Mouse (Mus musculus): ENCODE results near the gene Sv2c.

The Sv2c gene

DNA sequence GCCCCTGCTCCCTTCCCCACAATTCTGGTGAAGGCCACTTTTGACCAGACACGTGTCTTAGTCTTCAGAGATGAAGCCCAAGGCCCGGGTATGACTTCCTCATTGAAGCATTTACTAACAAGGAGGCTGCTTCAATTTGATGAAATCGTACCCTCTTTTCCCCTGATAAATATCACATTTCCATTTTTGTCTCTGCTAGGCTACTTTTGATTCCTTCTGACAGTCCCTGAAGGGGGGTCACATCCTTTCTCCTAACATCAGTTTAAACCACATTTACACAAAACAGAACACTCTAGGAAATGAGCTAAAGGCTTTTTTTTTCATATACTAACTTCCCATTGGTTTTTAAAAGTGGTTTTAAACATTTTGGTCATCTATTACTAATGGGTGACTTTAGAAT, 79.6 kb downstream of the Sv2c start:
- no peak for DNase-seq (ENCODE audit: low read depth)

DNA sequence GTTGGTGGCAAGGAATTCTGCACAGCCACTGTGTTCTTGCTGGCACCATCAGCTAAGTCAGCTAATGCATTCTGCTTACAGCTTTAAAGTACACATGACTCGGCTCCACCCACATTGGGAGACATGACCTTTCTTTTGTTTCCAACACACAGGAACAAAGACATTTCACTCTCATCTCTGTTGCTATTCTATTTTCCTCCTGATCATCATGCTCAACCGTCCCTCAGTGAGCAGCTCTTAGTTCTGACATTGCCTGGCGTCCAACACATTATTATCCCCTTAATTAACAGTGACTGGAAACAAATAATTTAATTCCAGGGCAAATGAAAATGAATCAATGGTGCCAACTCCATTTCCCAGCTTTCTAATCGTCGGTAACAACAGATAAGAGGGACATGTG, 87.0 kb downstream of the Sv2c start:
- DNase-seq (ENCODE audit: low read depth), result no peak

DNA sequence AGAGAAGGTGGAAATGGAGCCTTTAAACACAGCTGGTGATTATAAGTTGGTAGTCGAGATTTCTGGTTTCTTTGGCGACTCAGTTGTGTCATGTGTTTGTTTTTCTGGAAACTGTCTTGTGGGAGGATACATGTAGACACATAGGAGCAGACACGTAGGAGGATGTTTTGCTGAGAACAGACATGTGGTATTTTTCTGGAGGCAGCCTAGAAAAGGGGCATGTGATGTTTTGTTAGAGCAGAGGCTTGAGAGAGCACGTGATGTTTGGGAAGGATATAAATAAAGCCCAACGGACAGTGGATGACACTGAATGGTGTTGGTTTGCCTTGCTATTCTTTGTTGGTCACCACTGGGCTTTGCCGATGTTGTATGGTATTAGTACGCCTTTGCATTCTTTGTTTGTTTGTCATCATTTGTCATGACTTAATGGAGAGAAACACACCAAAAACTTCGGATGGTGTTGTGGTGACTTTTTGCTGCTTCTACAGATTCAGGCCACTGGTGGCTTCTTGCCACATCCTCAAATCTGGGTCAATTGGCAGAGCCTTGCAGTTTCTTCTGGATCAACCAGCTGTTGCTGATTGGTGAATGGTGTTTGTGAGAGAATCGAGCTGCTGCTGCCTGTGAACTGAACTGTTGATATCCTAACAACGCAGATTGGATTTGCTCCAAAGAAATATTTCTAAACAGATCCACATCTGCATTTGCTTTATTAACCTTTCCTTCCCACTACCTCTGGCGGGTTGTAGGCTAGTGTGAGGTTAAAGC, 91.9 kb downstream of the Sv2c start:
- DNase-seq (ENCODE audit: low read depth), result no peak

DNA sequence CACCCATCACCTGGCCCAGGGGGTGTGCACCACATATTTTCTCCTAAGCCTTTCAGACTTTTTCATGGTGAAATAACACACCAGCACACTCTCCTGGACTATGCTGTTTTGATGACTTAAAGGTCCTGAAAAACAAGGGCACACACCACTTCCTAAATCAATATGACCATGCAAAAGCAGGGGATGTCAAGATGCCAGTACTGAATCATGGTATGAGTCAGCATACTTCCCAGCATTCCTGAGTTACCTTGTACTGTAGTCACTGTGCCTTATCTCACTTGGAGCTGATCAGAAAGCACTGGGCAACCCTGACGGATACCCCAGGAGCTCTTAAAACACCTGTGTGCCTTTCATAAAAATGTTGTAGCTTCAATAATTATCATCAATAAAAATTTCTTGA, 92.8 kb downstream of the Sv2c start:
- DNase-seq (ENCODE audit: low read depth), result no peak

DNA sequence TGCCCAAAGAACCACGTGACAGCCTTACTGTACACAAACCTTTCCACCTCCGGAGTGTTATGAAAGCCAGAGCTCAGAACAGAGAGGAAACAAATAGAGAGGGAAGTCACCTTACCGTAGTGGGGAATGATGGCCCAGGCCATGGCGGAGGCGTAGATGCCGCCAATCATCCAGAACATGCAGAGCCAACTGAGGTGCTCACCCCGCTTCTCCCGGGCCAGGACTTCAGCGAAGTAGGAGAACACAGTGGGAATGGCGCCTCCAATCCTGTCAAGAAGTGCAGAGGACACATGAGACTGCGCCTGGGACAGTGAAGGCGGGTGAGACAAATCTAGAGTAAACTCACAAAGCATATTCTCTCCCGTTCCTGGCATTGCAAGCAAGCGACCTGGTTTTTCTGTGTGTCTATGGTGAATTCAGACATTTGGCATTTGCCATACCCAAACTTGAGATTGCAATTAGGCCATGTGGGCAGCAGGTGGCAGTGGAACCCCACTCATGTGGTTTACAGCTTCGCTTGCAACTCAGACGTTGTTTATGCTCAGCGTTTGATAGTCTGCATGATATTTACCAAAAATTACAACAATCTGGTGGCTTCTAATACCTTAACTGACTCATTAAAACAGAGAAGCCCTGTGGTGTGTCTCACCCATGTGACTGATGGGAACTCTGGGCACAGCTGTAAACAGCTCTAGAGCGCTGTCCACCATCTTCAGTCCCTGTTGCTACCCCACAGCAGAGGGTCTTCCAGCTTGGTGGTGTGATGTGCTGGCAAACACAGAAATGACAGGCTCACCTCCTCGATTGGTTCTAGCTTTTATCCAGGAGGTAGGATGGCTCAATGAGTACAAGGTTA, 101.8 kb downstream of the Sv2c start:
- DNase-seq (ENCODE audit: low read depth), result peak; percentile 38

DNA sequence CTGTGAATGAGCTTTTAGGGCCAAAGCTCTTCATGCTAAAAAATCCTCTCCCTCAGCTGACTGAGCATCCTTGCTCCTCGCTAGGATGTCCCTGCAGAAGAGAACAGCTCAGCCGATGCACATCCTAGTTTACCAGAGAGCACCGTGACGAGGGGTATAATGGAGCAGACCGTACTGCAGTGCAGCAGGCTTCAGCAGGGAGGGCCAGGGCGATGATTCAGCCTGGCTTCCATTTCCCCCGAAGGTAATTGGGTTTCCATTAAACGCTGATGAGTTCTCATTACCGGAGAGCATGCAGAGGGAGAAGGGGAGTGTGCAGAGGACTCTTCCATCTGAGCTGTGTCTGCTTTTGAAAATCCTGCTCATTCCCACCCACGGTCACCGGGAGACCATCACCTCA, 108.5 kb downstream of the Sv2c start:
- DNase-seq (ENCODE audit: low read depth), result no peak

DNA sequence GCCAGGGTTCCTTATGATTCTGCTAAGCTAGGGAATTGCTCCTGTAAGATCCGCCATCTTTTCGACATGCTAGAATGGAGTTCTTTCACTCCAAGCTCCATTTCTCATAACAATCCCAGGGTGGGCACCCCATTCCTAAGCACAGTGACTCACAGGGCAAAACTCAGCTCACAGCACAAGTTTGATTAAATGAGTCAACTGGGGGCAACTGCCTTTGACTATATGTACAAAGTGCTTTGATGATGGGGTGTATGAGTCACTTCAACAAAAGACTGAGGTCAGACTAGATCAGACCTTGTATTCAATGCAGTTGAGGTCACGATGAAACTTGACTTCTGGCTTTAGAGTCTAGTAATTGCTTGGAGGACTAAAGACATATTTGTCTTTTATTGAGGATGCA, 116.9 kb downstream of the Sv2c start:
- DNase-seq (ENCODE audit: low read depth), result no peak

DNA sequence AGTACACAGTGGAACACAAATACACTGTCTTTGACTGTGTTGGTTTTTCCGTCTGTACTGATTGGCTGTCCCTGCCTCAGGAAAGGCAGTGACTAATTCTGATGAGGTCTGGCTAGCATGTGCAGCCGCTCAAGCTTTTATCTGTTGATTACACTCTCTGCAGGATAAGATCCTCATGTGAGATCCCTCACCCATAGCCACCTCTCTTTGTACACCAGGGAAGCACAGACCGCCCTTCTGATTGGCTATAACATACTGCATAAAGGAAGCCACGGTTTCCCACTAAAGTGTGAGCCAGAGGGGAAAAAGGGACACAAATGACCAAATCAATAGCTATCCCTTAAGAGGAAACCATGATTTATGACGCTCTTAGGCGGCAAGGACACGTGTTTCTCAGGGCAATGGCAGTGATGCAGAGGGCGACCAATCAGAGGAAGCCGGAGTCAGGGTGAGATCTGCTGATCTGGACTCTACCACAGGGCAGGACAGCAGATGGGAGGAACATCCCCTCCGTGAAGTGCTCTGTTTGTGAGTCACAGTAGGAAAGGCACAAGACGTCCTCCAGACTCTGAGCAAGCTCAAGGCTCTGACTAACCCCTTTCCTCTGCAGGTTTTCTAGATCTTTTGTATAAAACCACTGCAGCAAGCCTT, 121.4 kb downstream of the Sv2c start:
- peak; percentile 49 for DNase-seq (ENCODE audit: low read depth)

DNA sequence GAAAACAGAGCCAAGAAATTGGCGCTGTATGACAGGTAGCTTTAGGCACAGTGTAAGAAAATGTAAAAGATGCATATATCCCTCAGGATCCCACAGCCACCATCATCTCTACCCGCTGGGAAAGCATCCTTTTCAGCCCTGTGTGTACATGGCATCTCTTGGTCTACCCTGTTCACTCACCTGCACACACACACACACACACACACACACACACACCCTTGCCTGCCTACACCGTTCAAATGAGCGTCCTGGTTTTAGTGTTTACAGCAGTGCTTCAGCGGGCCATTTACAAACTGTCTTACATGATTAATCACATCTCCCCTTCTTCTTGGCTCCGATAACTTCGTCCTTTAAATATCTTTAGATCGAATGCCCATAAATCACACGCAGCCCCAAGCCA, 123.4 kb downstream of the Sv2c start:
- DNase-seq (ENCODE audit: low read depth), result no peak

DNA sequence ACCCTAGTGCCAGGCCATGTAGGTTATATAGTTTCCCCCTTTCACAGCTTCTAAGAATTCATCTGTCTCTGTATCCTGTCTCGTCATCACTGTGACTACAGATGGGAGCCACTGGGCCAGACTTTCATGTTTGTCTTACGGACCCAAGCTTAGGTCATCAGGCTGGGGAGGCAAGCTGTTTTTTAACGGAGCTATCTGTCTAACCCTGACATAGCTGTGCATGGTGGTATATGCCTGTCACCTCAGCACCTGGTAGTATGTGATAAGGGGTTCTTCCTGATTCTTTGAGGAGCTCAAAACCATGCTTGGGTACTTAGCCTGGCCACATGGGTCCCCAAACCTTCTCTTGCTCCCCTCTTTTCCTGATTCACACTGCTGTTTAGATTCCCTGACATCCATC, 124.2 kb downstream of the Sv2c start:
- no peak for DNase-seq (ENCODE audit: low read depth)

DNA sequence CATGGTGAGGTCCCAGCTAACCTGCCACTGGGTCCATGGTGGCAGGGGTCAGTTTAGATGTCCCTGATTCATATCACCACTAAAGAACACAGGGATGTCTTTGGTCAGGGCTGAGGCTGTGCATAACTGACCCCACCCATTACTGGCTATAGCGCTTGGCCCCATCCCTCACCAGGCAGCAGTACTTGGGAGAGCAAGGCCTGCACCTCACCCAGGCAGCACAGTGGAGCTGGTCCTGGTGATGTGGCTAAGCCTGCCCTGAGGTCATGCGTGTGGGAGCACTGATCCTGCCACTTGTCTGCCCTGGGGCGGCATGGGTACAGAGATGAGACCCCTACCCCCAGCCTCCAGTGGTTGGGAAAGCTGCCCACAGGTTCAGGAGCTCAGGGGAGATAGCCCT, 128.8 kb downstream of the Sv2c start:
- no peak for DNase-seq (ENCODE audit: low read depth)

DNA sequence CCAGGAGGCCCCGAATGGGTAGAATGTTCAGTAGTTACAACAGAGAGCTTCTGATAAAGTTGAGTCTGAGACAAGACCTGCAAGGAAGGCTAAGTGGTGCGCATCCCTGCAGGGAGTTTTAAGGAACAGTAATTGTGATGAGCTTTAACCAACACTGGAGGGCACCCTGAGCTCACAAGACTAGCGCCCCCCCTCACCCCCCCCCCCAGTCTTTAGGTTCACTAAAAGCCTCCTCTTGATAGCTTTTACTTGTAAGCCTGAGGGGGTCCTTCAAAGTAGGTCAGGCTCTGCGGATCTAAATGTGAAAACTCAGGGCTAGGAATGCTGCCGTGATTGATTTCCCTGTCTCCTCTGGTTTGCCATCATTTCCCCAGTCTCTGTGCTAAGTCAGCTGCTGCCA, 129.9 kb downstream of the Sv2c start:
- no peak for DNase-seq (ENCODE audit: low read depth)

DNA sequence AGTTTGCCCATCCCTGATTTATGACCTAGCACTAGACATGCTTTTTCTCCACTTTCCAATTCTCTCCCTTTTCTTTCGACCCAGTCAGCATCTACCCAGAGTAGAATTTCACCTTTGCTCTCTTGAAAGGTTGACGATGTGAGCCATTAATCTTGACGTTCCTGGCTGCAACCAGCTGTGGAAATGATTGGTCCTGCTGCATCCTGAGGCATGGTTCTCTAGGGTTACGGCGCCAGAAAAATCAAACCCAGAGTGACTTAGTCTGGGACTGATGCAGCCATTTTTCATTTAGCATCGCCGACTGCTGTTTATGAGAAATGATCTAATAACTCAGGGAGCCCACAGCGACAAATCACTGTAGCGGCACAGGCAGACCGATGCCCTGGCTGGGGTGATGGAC, 133.0 kb downstream of the Sv2c start:
- no peak for DNase-seq (ENCODE audit: low read depth)

DNA sequence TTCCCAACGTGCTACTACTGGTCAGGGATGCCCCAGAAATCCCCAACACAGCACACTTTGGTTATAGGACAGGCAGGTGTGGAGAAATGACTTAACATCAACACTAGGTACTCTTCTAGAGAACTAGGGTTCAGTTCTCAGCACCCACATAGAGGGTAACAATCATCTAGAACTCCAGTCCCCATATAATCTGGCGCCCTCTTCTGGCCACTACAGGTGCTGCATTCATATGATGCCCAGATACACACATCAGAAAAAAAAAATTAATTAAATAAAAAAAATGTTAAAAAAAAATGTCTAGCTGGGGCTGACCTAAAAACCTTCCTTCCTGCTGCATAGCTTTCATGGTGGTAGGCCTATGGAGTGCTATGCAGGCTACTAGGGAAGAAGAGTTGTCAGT, 135.1 kb downstream of the Sv2c start:
- DNase-seq (ENCODE audit: low read depth), result no peak

DNA sequence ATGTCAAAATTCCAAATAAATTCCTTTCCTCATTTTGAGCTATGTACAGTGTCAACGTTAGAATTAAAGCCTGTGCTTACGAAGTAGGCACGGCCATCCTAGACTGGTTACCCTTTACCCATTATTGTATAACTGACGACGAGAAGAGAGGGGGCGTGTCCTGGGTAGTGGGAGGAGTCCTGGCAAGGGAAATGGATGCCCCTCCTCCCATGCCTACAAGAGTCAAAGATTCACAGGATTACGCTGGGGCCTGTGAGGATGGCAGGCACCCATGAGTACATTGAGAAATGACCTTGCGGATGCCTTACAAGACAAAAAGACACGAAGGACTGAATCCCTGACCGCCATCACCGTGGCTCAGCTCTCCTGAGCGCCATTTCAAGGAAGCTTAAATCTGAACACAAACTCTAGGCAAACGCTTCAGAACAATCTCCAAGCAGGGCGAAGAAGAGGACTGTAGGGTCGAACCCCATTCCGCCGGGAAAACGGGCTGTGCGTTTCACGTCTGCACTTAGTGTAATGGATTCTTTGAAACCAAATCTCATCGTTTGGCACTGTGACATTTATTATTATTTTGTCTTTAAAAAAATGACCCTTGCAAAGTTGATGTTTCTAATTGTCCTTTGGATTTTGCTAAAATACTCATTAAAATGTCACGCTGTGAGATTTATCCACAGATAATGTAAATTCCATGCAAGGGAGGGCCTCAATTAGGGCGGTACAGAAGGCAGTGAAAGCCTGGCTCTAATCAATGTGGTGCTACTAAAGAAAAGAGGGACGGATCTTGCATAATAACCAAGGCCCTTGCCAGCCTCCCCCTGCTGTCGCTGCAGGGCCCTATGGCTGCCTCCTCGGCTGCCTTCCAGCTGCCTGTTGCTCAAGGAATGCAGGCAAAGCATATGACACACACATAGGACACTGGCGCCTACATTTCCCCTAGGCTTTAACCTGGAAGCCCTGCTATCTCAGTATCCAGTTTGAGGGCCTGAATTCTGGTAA, 137.4 kb downstream of the Sv2c start:
- DNase-seq (ENCODE audit: low read depth), result no peak

DNA sequence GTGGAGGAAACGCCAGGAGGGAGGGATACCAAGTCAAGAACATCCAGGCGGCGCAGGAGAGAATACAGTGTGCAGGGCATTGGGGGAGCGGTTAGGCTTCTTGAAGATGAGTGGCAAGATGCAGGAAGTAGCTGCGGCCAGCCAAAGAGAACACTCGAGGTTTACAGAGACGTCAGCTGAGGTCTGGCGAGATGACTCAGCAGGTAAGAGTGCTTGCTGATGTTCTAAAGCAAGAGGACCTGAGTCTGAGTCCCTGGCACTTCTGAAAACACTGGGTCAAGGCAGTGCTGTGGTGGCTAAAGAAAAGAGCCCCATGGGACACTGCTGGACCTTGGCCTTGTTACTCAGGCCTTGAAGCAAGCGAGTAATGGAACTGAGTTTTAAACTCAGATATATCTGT, 144.2 kb downstream of the Sv2c start:
- no peak for DNase-seq (ENCODE audit: low read depth)

DNA sequence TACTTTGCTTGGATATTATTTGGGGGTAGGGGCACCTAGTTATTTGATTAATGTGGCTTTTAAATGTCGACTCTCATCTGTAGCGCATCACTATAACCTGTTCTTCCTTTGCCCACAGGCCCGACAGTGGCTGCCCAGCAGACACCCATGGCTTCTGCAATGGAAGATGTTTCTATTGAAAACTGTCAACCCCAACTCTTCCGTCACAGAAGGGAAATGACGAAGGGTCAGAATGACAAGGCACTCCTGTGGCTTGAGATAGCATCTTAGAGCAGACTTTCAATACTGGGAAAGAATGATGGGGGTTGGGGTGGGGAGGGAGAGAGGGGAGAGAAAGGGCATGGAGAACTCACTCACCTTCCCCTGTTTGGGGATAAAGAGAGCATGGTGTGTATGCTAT, 145.2 kb downstream of the Sv2c start:
- DNase-seq (ENCODE audit: low read depth), result no peak

DNA sequence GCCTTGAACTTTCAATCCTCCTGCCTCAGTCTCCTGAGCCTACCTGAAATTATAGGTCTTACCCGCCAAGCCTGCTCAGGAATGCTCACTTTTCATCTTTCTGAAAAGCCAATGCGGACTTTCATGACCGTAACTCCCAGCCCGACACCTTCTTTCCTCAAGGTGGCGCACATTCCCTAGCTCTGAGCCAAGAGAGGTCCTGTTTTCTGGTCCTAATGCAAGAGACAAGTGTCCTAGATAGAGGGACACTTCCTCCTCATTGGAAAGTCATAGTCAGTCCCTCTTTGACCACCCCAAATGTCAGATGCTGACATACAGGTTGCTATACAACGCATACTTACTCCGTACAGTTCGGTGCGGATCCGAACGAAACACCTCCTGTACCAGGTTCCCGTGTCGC, 146.0 kb downstream of the Sv2c start:
- DNase-seq (ENCODE audit: low read depth), result no peak

DNA sequence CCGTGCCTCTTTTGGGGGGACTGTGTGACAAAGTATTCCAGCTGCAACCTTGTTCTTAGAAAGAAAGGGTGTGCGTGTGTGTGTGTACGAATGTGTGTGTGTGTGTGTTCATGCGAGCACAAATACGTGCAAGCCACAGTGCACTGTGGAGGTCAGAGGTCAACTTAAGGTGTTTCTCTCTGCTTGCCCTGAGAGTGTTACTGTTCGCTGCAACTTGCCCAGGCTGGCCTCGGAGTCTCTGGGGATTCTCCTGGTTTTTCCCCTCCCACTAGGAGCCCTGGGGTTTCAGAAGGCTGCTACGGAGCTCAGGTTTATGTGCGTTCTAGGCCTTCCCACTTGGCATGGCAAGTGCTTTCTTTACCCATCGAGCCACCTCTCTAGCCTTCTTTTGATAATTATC, 157.2 kb downstream of the Sv2c start:
- no peak for DNase-seq (ENCODE audit: low read depth)

DNA sequence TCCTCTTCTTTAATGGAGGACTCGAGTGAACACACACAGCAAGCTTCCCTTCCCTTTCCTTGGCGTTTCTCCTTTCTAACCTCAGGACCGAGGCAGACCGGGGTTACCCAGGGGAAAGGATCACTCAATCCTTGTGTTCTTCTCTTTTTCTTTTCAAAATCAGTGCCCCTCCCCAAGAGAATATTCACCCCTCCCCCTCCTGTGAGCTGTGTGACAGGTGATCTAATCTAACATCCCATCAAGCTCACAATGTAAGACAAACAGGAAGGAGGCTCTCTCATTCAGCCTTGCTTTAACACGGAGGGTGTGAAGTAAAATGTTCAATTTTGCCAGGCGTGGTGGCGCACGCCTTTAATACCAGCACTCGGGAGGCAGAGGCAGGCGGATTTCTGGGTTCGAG, 158.3 kb downstream of the Sv2c start:
- no peak for DNase-seq (ENCODE audit: low read depth)

DNA sequence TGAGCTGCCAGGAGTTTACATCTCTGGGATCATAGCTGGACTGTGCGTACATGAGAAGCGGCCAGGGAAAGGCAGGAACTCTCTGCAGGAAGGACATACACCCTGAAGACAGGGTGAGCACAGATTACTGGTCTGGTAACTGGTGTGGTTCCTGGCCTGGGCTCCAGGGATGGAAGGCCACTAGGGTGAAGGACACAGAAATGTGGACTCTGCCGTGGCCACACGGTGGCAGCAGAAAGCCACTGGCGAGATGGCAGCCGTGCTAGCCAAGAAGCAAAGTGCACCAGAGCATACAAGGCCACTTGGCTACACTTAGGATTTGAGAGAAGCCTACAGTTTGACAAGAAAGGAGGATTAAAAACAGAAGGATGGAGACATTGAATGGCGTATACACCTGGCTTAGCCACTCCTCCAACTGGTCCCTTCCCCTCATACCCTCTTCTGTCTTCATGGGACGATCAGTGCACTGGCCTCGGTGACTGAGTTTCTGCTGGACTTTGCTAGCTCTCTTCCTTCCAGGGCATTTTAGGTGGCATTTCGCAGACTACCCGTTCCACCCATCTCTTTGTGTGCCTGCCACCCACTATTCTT, 158.9 kb downstream of the Sv2c start:
- DNase-seq (ENCODE audit: low read depth), result no peak
